Mouse (Mus musculus): ENCODE results near the gene Erp27.

GRCm38 (mm10) chr6:136935233-136935632 is 13.3 kb upstream of the Erp27 start:
- no peak for TF ChIP-seq CTCF (IDR thresholded peaks at IDR 0.05; ENCODE audit: low read depth)
- TF ChIP-seq EP300 (optimal IDR thresholded peaks at IDR 0.05), result no peak

All from stomach, postnatal 0 days (tissue).